Mouse (Mus musculus): ENCODE measurements around the gene Atxn1. TPM values are rescaled to one million over a fixed set of nuclear protein-coding genes. Genes with fewer than 3 reads are reported as not detected.

The Atxn1 gene
- polyA plus RNA-seq, 1 experiment, result not detected

DNA sequence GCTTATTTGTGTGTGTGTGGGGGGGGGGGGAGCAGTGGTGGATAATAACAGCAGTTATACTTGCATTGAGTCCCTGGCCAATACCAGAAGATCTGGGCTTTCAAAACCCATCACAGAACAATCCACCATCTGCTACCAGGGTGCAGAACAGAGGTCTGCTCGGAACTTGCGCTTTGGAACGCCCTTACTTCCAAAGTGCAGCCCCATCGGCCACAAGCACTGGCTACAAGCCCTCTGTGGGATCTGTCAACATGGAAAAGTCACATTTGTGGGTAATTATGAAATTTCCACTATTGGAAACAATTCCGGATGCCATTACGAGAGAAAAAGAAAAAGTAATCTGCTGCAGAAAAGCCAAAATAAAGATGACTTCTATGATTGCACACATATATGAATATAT lies 25.2 kb downstream of the Atxn1 start:
- H3K4me3 ChIP-seq (ENCODE audit: insufficient read depth, low read depth, low read length), result no peak overlapping the region
- no peak for TF ChIP-seq POLR2A (IDR thresholded peaks at IDR 0.05; ENCODE audit: insufficient read depth, low read depth, low read length)
- no peak for TF ChIP-seq CTCF (IDR thresholded peaks at IDR 0.05; ENCODE audit: insufficient read depth, low read depth, low read length)
- WGBS, result 89% methylated on average over 6 of the region's 6 CpGs

GRCm38 (mm10) chr13:45938083-45938482 lies 26.7 kb downstream of the Atxn1 start:
- TF ChIP-seq POLR2A (IDR thresholded peaks at IDR 0.05; ENCODE audit: insufficient read depth, low read depth, low read length), result no peak
- no peak for TF ChIP-seq CTCF (IDR thresholded peaks at IDR 0.05; ENCODE audit: insufficient read depth, low read depth, low read length)
- H3K27ac ChIP-seq (ENCODE audit: insufficient read depth, low read depth, low read length), result no peak overlapping the region
- 0 out of 2 replicates have a peak, but pooled peaks cover 2% of the 10 kb centered on the region for H3K4me1 ChIP-seq (ENCODE audit: control insufficient read depth, insufficient read depth, low read length)
- WGBS, result 92% methylated on average over 5 of the region's 5 CpGs
- H3K4me3 ChIP-seq (ENCODE audit: insufficient read depth, low read depth, low read length), result no peak overlapping the region

More for the DNA sequence above, 25.2 kb downstream of the Atxn1 start:
- Histone ChIP-seq H3K4me1 (ENCODE audit: control insufficient read depth, insufficient read depth, low read length) (no peaks in the 10 kb centered on the region), H3K27ac (ENCODE audit: insufficient read depth, low read depth, low read length) (no peak overlapping the region)

DNA sequence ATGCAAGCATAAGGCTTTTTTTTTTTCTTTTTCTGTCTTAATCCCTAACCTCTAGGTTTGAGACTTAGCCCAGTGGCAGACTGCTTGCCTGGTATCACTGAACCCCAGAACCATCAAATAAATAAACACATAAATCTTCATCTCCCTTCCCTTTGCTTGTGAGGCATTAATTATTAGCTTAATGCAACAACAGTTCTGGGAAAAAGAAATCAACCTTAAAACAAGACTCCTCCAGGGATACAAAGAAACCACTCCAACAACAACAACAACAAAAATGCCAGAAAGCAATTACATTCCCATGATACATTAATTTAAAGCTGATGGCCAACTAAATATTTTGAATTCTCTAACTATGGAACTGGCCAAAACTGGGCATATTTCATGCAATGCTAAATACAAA lies 28.0 kb downstream of the Atxn1 start:
- TF ChIP-seq POLR2A (IDR thresholded peaks at IDR 0.05; ENCODE audit: insufficient read depth, low read depth, low read length), result no peak
- no peak for TF ChIP-seq CTCF (IDR thresholded peaks at IDR 0.05; ENCODE audit: insufficient read depth, low read depth, low read length)
- Histone ChIP-seq H3K4me3 (ENCODE audit: insufficient read depth, low read depth, low read length) (no peak overlapping the region), H3K27ac (ENCODE audit: insufficient read depth, low read depth, low read length) (no peak overlapping the region), H3K4me1 (ENCODE audit: control insufficient read depth, insufficient read depth, low read length) (0 out of 2 replicates have a peak, but pooled peaks cover 2% of the 10 kb centered on the region)

DNA sequence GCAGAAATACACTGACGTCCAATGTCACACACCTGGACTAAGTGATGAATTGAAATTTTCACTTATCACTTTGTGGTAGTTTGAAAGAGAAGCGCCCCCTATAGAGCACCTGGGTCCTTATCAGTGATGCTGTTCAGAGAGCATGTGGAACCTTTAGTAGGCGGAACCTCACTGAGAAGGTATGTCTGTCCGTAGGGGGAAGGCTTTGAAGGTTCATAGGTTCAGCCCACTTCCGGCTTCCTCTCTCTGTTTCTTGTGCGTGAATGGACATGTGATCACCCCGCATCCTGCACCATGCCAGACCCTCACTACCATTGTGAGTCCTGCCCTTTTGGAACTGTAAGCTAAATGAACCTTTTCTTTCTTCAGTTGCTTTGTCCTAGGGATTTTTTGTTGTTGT lies 29.0 kb downstream of the Atxn1 start:
- WGBS, result 82% methylated on average over 7 of the region's 7 CpGs
- H3K4me1 ChIP-seq (ENCODE audit: control insufficient read depth, insufficient read depth, low read length), result 0 out of 2 replicates have a peak, but pooled peaks cover 2% of the 10 kb centered on the region
- TF ChIP-seq CTCF (IDR thresholded peaks at IDR 0.05; ENCODE audit: insufficient read depth, low read depth, low read length) (no peak), POLR2A (IDR thresholded peaks at IDR 0.05; ENCODE audit: insufficient read depth, low read depth, low read length) (no peak)
- no peak overlapping the region for H3K4me3 ChIP-seq (ENCODE audit: insufficient read depth, low read depth, low read length)
- no peak overlapping the region for H3K27ac ChIP-seq (ENCODE audit: insufficient read depth, low read depth, low read length)

DNA sequence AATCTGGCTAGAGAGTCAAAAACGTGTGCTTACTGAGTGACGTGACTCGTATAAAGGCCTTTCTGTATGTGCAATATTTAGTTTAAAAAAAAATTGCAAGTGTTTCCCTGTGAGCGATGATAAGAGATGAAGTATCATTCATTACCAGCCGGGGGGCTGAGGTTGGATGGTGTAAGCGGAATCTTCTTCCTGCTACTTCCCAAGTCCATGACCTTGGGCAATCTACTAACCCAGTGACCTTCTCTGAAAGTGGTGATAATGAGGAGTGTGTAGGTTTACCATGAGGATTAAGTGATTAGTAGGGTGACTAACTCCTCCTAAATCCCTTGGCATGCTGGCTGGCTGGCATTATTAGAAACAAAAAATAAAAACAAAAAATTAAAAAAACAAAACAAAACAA lies 30.0 kb downstream of the Atxn1 start:
- WGBS, result 92% methylated on average over 6 of the region's 6 CpGs
- H3K27ac ChIP-seq (ENCODE audit: insufficient read depth, low read depth, low read length), result no peak overlapping the region
- TF ChIP-seq CTCF (IDR thresholded peaks at IDR 0.05; ENCODE audit: insufficient read depth, low read depth, low read length), result no peak
- no peak for TF ChIP-seq POLR2A (IDR thresholded peaks at IDR 0.05; ENCODE audit: insufficient read depth, low read depth, low read length)

DNA sequence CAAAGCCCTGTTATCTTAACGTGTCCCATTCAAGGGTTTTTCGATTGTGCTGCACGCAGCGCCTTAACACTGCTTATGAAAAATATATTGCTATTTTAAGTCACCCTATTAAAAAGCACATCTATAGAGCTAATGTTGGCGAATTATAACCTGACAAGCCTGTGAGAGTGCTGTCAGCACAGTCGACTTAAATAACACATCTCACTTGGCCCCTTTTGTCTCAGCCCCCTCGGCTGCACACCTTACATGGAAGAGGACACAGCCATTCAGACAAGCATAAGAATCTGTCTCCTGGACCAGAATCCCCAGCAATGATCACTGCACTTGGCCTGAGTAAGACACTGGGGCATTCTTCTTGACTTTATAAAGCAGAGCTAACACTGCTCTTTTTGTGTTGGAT lies 30.7 kb downstream of the Atxn1 start:
- 66% methylated on average over 7 of the region's 7 CpGs for WGBS
- TF ChIP-seq CTCF (IDR thresholded peaks at IDR 0.05; ENCODE audit: insufficient read depth, low read depth, low read length) (no peak), POLR2A (IDR thresholded peaks at IDR 0.05; ENCODE audit: insufficient read depth, low read depth, low read length) (no peak)
- no peak overlapping the region for H3K27ac ChIP-seq (ENCODE audit: insufficient read depth, low read depth, low read length)
- H3K4me3 ChIP-seq (ENCODE audit: insufficient read depth, low read depth, low read length), result no peak overlapping the region
- H3K4me1 ChIP-seq (ENCODE audit: control insufficient read depth, insufficient read depth, low read length), result 0 out of 2 replicates have a peak, but pooled peaks cover 4% of the 10 kb centered on the region

More for the DNA sequence above, 30.0 kb downstream of the Atxn1 start:
- Histone ChIP-seq H3K4me1 (ENCODE audit: control insufficient read depth, insufficient read depth, low read length) (0 out of 2 replicates have a peak, but pooled peaks cover 2% of the 10 kb centered on the region), H3K4me3 (ENCODE audit: insufficient read depth, low read depth, low read length) (no peak overlapping the region)

DNA sequence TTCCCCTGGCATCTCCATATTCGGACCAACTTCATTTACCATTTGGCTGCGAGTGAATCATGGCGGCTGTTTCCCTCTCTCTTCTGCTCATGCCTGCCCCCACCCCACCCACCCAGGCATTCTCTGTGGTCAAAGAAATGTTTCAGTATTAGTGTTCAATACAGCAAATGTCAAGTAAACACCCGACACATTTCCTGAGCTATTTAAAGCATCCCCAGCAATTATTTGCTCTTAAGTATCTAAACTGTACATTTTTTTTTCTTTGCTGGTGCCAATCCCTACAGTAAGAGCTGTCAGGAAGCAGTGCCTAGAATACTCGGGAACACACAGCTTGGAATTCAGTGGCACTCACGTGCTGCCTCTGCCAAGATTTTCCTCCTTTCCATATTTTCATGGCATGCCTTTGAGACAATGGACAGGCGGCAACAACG lies 32.3 kb downstream of the Atxn1 start:
- no peak overlapping the region for H3K4me3 ChIP-seq (ENCODE audit: insufficient read depth, low read depth, low read length)
- 0 out of 2 replicates have a peak, but pooled peaks cover 4% of the 10 kb centered on the region for H3K4me1 ChIP-seq (ENCODE audit: control insufficient read depth, insufficient read depth, low read length)
- H3K27ac ChIP-seq (ENCODE audit: insufficient read depth, low read depth, low read length), result no peak overlapping the region
- WGBS, result 46% methylated on average over 8 of the region's 8 CpGs
- TF ChIP-seq POLR2A (IDR thresholded peaks at IDR 0.05; ENCODE audit: insufficient read depth, low read depth, low read length) (no peak), CTCF (IDR thresholded peaks at IDR 0.05; ENCODE audit: insufficient read depth, low read depth, low read length) (no peak)

DNA sequence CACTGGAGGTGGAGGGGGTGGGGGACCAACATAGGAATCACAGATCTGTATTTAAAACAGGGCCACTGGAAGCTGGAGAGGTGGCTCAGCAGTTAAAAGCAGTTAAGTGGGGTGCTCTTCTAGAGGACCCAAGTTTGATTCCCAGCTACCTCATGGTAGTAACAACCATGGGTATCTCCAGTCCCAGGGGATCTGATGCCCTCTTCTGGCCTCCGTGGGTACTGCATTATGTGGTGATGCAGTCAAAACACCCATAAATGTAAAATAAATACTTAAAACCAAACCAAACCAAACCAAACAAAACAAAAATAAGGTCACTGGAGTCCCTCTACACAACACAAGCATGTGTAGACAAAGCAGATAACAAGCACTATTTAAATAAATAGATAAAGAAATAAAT lies 32.9 kb downstream of the Atxn1 start:
- Histone ChIP-seq H3K4me3 (ENCODE audit: insufficient read depth, low read depth, low read length) (no peak overlapping the region), H3K27ac (ENCODE audit: insufficient read depth, low read depth, low read length) (no peak overlapping the region), H3K4me1 (ENCODE audit: control insufficient read depth, insufficient read depth, low read length) (0 out of 2 replicates have a peak, but pooled peaks cover 4% of the 10 kb centered on the region)
- 64% methylated on average over 1 of the region's 1 CpGs for WGBS
- TF ChIP-seq POLR2A (IDR thresholded peaks at IDR 0.05; ENCODE audit: insufficient read depth, low read depth, low read length) (no peak), CTCF (IDR thresholded peaks at IDR 0.05; ENCODE audit: insufficient read depth, low read depth, low read length) (no peak)

GRCm38 (mm10) chr13:45931215-45931614 lies 33.6 kb downstream of the Atxn1 start:
- TF ChIP-seq CTCF (IDR thresholded peaks at IDR 0.05; ENCODE audit: insufficient read depth, low read depth, low read length) (no peak), POLR2A (IDR thresholded peaks at IDR 0.05; ENCODE audit: insufficient read depth, low read depth, low read length) (no peak)
- Histone ChIP-seq H3K4me3 (ENCODE audit: insufficient read depth, low read depth, low read length) (no peak overlapping the region), H3K4me1 (ENCODE audit: control insufficient read depth, insufficient read depth, low read length) (0 out of 2 replicates have a peak, but pooled peaks cover 4% of the 10 kb centered on the region), H3K27ac (ENCODE audit: insufficient read depth, low read depth, low read length) (no peak overlapping the region)
- 83% methylated on average over 5 of the region's 5 CpGs for WGBS

GRCm38 (mm10) chr13:45929744-45930143 lies 35.1 kb downstream of the Atxn1 start:
- no peak for TF ChIP-seq CTCF (IDR thresholded peaks at IDR 0.05; ENCODE audit: insufficient read depth, low read depth, low read length)
- no peak for TF ChIP-seq POLR2A (IDR thresholded peaks at IDR 0.05; ENCODE audit: insufficient read depth, low read depth, low read length)
- WGBS, result 73% methylated on average over 5 of the region's 5 CpGs
- Histone ChIP-seq H3K27ac (ENCODE audit: insufficient read depth, low read depth, low read length) (no peak overlapping the region), H3K4me1 (ENCODE audit: control insufficient read depth, insufficient read depth, low read length) (peaks cover 6% of the 10 kb centered on the region; the same call in 1 of the 2 replicates), H3K4me3 (ENCODE audit: insufficient read depth, low read depth, low read length) (no peak overlapping the region)

All from olfactory bulb, adult 2 months (tissue).